Mouse (Mus musculus) 3T3-L1 (cell line): Measurements from ENCODE around the gene Tia1.

ENCODE experiments used
- DNase-seq: peaks from one replicate; pipeline ENCODE4 v3.0.0-alpha.2; 2015; ENCODE audit warnings: low read depth, low spot score

The Tia1 gene

DNA sequence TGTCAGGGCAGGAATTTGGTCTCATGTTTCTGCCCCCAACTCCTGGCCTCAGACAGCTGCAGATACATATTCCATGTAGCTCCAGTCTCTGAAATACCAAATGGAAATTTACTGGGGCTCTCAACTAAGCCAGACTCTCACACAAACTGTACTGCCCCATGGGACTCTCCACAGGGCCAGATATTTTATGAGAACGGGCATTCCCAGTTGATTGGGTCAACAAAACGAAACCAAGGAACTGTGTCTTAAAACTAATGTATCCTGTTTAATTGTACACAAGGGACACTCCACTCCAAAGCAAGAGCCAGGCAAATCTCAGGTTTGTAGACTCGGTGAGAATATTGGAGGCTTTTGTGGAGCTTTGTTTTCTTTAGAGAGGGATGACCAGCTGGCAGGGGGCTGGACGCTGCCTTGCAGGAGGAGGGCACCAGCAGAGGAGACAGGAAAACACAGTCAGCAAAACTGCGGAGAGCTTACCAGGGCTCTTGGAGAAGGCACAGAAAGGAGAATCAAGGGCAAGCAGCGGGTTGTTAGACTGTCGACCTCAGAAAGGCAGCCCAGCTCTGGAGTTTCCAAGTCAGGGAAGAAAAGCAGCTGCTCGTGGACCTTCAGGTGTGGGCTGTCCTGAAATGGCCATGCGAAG, 76.3 kb downstream of the Tia1 start:
- DNase-seq = peak; percentile 95

- DNase-seq = no peak
Observed at GRCm38 (mm10) chr6:86481871-86482270, 77.9 kb downstream of the Tia1 start.
